Mouse (Mus musculus) liver, postnatal 0 days (tissue): ENCODE data around the gene Helz2. TPM values are rescaled to one million over a fixed set of nuclear protein-coding genes. Genes with fewer than 3 reads are reported as not detected.

ENCODE experiments used
- ATAC-seq: fragments of 200-750 bp; cut with Nextera tagmentation; 2 replicates; pipeline ENCODE4 v1.8.0; 2017; ENCODE audit warnings: mild to moderate bottlenecking, moderate library complexity
- DNase-seq: peaks from one replicate; pipeline ENCODE4 v3.0.0-alpha.2; 2016
- H3K27ac ChIP-seq: fragments of 300-500 bp; sonication (generic); 2 replicates; pipeline ENCODE4 v1.5.1; 2014; ENCODE audit warnings: antibody characterized with exemption, moderate library complexity, mild to moderate bottlenecking, low read depth
- H3K27me3 ChIP-seq: fragments of 300-500 bp; sonication (generic); 2 replicates; pipeline ENCODE4 v1.6.1; 2014; ENCODE audit warnings: low read length, control low read depth, mixed read lengths; ENCODE audit not compliant: insufficient read depth
- H3K36me3 ChIP-seq: fragments of 300-500 bp; sonication (generic); replicated peaks from 2 replicates; pipeline ENCODE4 v1.6.1; 2014; ENCODE audit warnings: mild to moderate bottlenecking, control low read depth, low read length, moderate library complexity, mixed read lengths; ENCODE audit not compliant: insufficient read depth
- H3K4me1 ChIP-seq: fragments of 300-500 bp; sonication (generic); 2 replicates; pipeline ENCODE4 v1.6.1; 2014; ENCODE audit warnings: antibody characterized with exemption, mild to moderate bottlenecking, control low read depth; ENCODE audit not compliant: insufficient read depth
- H3K4me2 ChIP-seq: fragments of 300-500 bp; sonication (generic); 2 replicates; pipeline ENCODE4 v1.6.1; 2014; ENCODE audit warnings: low read depth, mild to moderate bottlenecking, low read length, moderate library complexity, mixed read lengths
- H3K4me3 ChIP-seq: fragments of 300-500 bp; sonication (generic); 2 replicates; pipeline ENCODE4 v1.5.1; 2014; ENCODE audit warnings: low read depth, low read length
- H3K9ac ChIP-seq: fragments of 300-500 bp; sonication (generic); replicated peaks from 2 replicates; pipeline ENCODE4 v1.6.1; 2014; ENCODE audit warnings: mild to moderate bottlenecking, moderate library complexity
- H3K9me3 ChIP-seq: fragments of 300-500 bp; sonication (generic); 2 replicates; pipeline ENCODE4 v1.6.1; 2016; ENCODE audit warnings: mild to moderate bottlenecking, control low read depth, low read length, mixed read lengths
- CTCF ChIP-seq: sonication (generic); IDR thresholded peaks from 2 replicates; pipeline ENCODE4 v1.5.1; 2016; ENCODE audit warnings: antibody characterized with exemption, low read depth
- EP300 ChIP-seq: IDR thresholded peaks from 2 replicates; pipeline ENCODE4 v1.6.1; 2016; ENCODE audit warnings: antibody characterized with exemption, low read depth, mild to moderate bottlenecking
- WGBS: fragments of 180-500 bp; shearing (Covaris S2); extraction: QIAGEN DNeasy Blood & Tissue Kit; methylation state at CpG from one replicate; pipeline ENCODE4 v1.1.7; 2014; ENCODE audit not compliant: insufficient replicate concordance; 5-methylcytosine and 5-hydroxymethylcytosine counted together
- polyA plus RNA-seq: library from polyadenylated mRNA; unstranded; fragments of >200 nt; fragmentation: Nextera tagmentation; extraction: Ambion mirVana; gene quantifications from 2 replicates; pipeline ENCODE4 v1.2.1, GENCODE M21; 2015

Gene Helz2
- polyA plus RNA-seq, 1 experiment from 2014 or later: 4.2 TPM

DNA sequence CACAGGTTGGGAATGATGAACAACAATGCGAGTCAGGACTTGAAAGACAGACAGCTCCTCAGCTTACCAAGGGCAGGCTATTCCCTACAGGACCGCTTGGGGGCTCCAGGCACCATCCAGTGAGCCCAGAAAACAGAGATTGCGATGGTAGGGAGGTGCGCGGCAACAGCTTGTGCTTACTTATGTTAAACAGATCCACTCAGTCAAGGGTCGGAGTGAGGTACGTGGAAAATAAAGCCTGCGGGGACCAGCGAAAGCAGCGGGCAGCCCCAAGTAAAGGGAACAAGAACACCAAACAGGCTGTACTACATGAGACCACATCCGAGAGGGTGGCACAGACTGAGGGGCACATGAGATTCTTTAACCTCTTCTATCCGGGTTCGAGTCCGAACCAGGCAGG lies 55.2 kb downstream of the Helz2 start:
- Histone ChIP-seq H3K36me3 (no peaks in the 10 kb centered on the region), H3K4me3 (peak overlapping the region; percentile 82), H3K9me3 (no peaks in the 10 kb centered on the region), H3K27me3 (no peaks in the 10 kb centered on the region), H3K4me2 (peak overlapping the region; percentile 99), H3K9ac (peak overlapping the region; percentile 82), H3K4me1 (peaks cover 15% of the 10 kb centered on the region), H3K27ac (peak overlapping the region; percentile 95)
- TF ChIP-seq EP300 (no peak), CTCF (peak; percentile 99)
- DNase-seq (peak; percentile 87), ATAC-seq (peak; percentile 81)
- WGBS: under 1% methylated on average over 14 of the region's 14 CpGs

DNA sequence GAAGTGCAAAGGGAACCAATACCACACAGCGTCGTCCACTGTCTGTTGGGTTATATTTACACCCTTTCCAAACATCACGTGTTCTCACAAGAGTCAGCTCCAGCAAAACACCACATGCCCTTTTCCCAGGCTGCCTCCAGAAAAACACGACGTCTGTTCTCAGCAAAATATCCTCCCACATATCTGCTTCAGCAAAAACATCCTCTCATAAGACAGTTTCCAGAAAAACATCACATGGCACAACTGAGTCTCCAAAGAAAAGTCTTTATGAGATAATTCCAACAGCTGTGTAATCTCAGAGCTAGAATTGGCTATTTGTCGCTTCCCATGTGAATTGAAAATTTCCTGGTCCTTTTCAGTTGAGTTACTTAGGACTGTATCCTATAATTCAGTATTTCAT lies 60.9 kb downstream of the Helz2 start:
- ATAC-seq (no peak), DNase-seq (no peak)
- H3K4me1 ChIP-seq: no peaks in the 10 kb centered on the region
- no peak for TF ChIP-seq CTCF
- no peak for TF ChIP-seq EP300
- H3K27ac ChIP-seq: no peak overlapping the region
- 65% methylated on average over 6 of the region's 6 CpGs for WGBS
- H3K4me3 ChIP-seq: no peak overlapping the region
- H3K36me3 ChIP-seq: no peaks in the 10 kb centered on the region
- no peaks in the 10 kb centered on the region for H3K9me3 ChIP-seq
- H3K4me2 ChIP-seq: no peak overlapping the region
- H3K9ac ChIP-seq: no peak overlapping the region
- H3K27me3 ChIP-seq: no peaks in the 10 kb centered on the region

GRCm38 (mm10) chr2:181178471-181178870 lies 63.4 kb downstream of the Helz2 start:
- no peak overlapping the region for H3K9ac ChIP-seq
- H3K36me3 ChIP-seq: no peaks in the 10 kb centered on the region
- DNase-seq: no peak
- H3K27me3 ChIP-seq: no peaks in the 10 kb centered on the region
- WGBS: 52% methylated on average over 5 of the region's 5 CpGs
- no peak for ATAC-seq
- no peak overlapping the region for H3K27ac ChIP-seq
- TF ChIP-seq EP300: no peak
- no peak for TF ChIP-seq CTCF
- H3K4me3 ChIP-seq: no peak overlapping the region
- H3K4me1 ChIP-seq: no peaks in the 10 kb centered on the region
- no peak overlapping the region for H3K4me2 ChIP-seq
- no peaks in the 10 kb centered on the region for H3K9me3 ChIP-seq

DNA sequence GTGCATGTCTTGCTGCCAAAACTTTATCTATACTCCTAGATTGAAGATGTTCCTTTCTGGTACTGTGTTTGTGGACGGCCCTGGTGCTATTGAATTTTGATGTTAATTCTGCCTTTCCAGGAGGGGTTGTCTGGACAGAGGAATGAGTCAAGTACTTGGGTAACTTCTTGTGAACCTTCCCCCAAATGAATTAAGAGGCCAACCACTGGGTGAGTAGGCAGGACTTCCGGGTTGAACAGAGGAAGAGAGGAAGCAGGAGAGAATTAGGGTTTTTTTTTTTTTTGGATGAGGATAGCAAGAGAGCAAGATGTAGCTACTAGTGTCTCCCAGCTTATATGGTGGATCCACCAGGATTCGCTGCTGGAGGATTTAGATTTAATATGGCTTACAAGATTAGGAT lies 63.8 kb downstream of the Helz2 start:
- Histone ChIP-seq H3K4me3 (no peak overlapping the region), H3K27ac (no peak overlapping the region), H3K4me2 (no peak overlapping the region), H3K4me1 (no peaks in the 10 kb centered on the region), H3K27me3 (no peaks in the 10 kb centered on the region), H3K9ac (no peak overlapping the region), H3K9me3 (no peaks in the 10 kb centered on the region), H3K36me3 (no peaks in the 10 kb centered on the region)
- DNase-seq: no peak
- 59% methylated on average over 3 of the region's 3 CpGs for WGBS
- TF ChIP-seq EP300 (no peak), CTCF (no peak)
- no peak for ATAC-seq

Other genes starting within 250 kb of the Helz2 start
- 0.02 and 0.05 TPM in 2 replicates for gene Chrna4, start 198.5 kb downstream of the Helz2 start, polyA plus RNA-seq
- gene Kcnq2, start 106.7 kb downstream of the Helz2 start, polyA plus RNA-seq: not detected in 2 replicates
- gene Eef1a2, start 85.0 kb downstream of the Helz2 start, polyA plus RNA-seq: 0.05 TPM in 1 of 2 replicates, not detected in the other
- gene Ppdpf, start 54.8 kb downstream of the Helz2 start, polyA plus RNA-seq: 120 and 125 TPM in 2 replicates
- gene Ptk6, start 39.2 kb downstream of the Helz2 start, polyA plus RNA-seq: 0.20 and 0.27 TPM in 2 replicates
- gene Srms, start 28.8 kb downstream of the Helz2 start, polyA plus RNA-seq: 0.35 and 0.44 TPM in 2 replicates
- 0.09 TPM in 1 of 2 replicates, not detected in the other for gene Fndc11, start 22.0 kb downstream of the Helz2 start, polyA plus RNA-seq
- 4.3 and 4.9 TPM in 2 replicates for gene Gmeb2, start 46.0 kb upstream of the Helz2 start, polyA plus RNA-seq
- 0.19 TPM in 1 of 2 replicates, not detected in the other for gene Stmn3, start 72.5 kb upstream of the Helz2 start, polyA plus RNA-seq
- 8.5 and 9.9 TPM in 2 replicates for gene Rtel1, start 77.7 kb upstream of the Helz2 start, polyA plus RNA-seq
- gene Zgpat, start 122.9 kb upstream of the Helz2 start, polyA plus RNA-seq: 7.7 and 9.4 TPM in 2 replicates
- gene Arfrp1, start 123.4 kb upstream of the Helz2 start, polyA plus RNA-seq: 17.9 and 19.4 TPM in 2 replicates
- 3.7 and 4.0 TPM in 2 replicates for gene Lime1, start 138.1 kb upstream of the Helz2 start, polyA plus RNA-seq
- gene Zbtb46, start 217.4 kb upstream of the Helz2 start, polyA plus RNA-seq: 3.0 and 3.5 TPM in 2 replicates